Mouse (Mus musculus): Measurements from ENCODE around the gene Sox5.

The Sox5 gene

GRCm38 (mm10) chr6:143832483-143833181 is 949.1 kb downstream of the Sox5 start:
- no peak for DNase-seq (ENCODE audit: low read depth in 2 of 2, low spot score in 2 of 2)

GRCm38 (mm10) chr6:143831246-143831645 is 950.5 kb downstream of the Sox5 start:
- DNase-seq (ENCODE audit: low read depth in 2 of 2, low spot score in 2 of 2): no peak

- no peak for DNase-seq (ENCODE audit: low read depth in 2 of 2, low spot score in 2 of 2)
These were observed 951.6 kb downstream of the Sox5 start for GRCm38 (mm10) chr6:143830131-143830530.

- DNase-seq (ENCODE audit: low read depth in 2 of 2, low spot score in 2 of 2): no peak
These were observed 955.0 kb downstream of the Sox5 start for GRCm38 (mm10) chr6:143826786-143827185.

GRCm38 (mm10) chr6:143825966-143826365 is 955.8 kb downstream of the Sox5 start:
- DNase-seq (ENCODE audit: low read depth in 2 of 2, low spot score in 2 of 2): no peak

GRCm38 (mm10) chr6:143825086-143825485 is 956.7 kb downstream of the Sox5 start:
- no peak for DNase-seq (ENCODE audit: low read depth in 2 of 2, low spot score in 2 of 2)

GRCm38 (mm10) chr6:143788446-143788845 is 993.3 kb downstream of the Sox5 start:
- no peak for DNase-seq (ENCODE audit: low read depth in 2 of 2, low spot score in 2 of 2)

- no peak for DNase-seq (ENCODE audit: low read depth in 2 of 2, low spot score in 2 of 2)
These were observed 994.4 kb downstream of the Sox5 start for GRCm38 (mm10) chr6:143787360-143787759.

- no peak for DNase-seq (ENCODE audit: low read depth in 2 of 2, low spot score in 2 of 2)
These were observed 996.1 kb downstream of the Sox5 start for GRCm38 (mm10) chr6:143785685-143786084.

Measured in CD8-positive naive resting alpha-beta T cell, adult 2 months (primary cell).